In genomic region chr14:120172058-120172457, GRCm38 (mm10) we compare ENCODE assay signal across 23 mouse cellular contexts.
DNase-seq lines count a peak whose midpoint lies in the region; ATAC-seq and TF ChIP-seq lines count a peak whose summit lies in the region.
"Had no signal": no experiment of that assay in that cellular context is flagged by ENCODE, and none has a peak within 500 bp of the region (broad histone marks: within the 10 kb centered on the region; RNA-seq: fewer than 3 reads in every experiment).

No protein-coding gene starts in this region.

- no peak overlapping the region for H3K9ac ChIP-seq in embryonic facial prominence, embryonic 13.5 days
- no peak overlapping the region for H3K9ac ChIP-seq in kidney, postnatal 0 days (ENCODE audit: low read depth, low read length)
- H3K9ac ChIP-seq in kidney, embryonic 15.5 days, result no peak overlapping the region
- H3K9ac ChIP-seq: forebrain, embryonic 13.5 days; forebrain, postnatal 0 days; heart, embryonic 13.5 days; hindbrain, embryonic 15.5 days had no signal

- peaks cover 49% of the 10 kb centered on the region for H3K4me1 ChIP-seq in embryonic facial prominence, embryonic 13.5 days
- peaks cover 7% of the 10 kb centered on the region; the same call in 1 of the 2 replicates for H3K4me1 ChIP-seq in embryonic facial prominence, embryonic 10.5 days
- no peaks in the 10 kb centered on the region for H3K4me1 ChIP-seq in kidney, postnatal 0 days (replicated peaks; ENCODE audit: insufficient read depth, low read length)
- no peaks in the 10 kb centered on the region for H3K4me1 ChIP-seq in kidney, embryonic 15.5 days
- H3K4me1 ChIP-seq: forebrain, embryonic 13.5 days; heart, embryonic 13.5 days; hindbrain, embryonic 15.5 days had no signal

- TF ChIP-seq CTCF in kidney, postnatal 0 days (IDR thresholded peaks at IDR 0.05; ENCODE audit: low read depth), result no peak

- H3K4me3 ChIP-seq in embryonic facial prominence, embryonic 13.5 days, result no peak overlapping the region
- no peak overlapping the region for H3K4me3 ChIP-seq in embryonic facial prominence, embryonic 10.5 days
- H3K4me3 ChIP-seq in kidney, postnatal 0 days (replicated peaks; ENCODE audit: low read depth, low read length), result no peak overlapping the region
- no peak overlapping the region for H3K4me3 ChIP-seq in kidney, embryonic 15.5 days (replicated peaks)
- H3K4me3 ChIP-seq: forebrain, embryonic 13.5 days; gastrocnemius, adult 2 months; heart, adult 2 months; heart, embryonic 13.5 days; hindbrain, embryonic 15.5 days had no signal

- 0 out of 2 replicates have a peak overlapping the region, but pooled peaks have one; percentile 3 for H3K27ac ChIP-seq in embryonic facial prominence, embryonic 13.5 days
- no peak overlapping the region for H3K27ac ChIP-seq in embryonic facial prominence, embryonic 10.5 days (replicated peaks)
- H3K27ac ChIP-seq in kidney, postnatal 0 days, result no peak overlapping the region
- H3K27ac ChIP-seq in kidney, embryonic 15.5 days, result no peak overlapping the region
- H3K27ac ChIP-seq: forebrain, embryonic 13.5 days; gastrocnemius, adult 2 months; heart, adult 2 months; heart, embryonic 13.5 days; hindbrain, embryonic 15.5 days had no signal

- H3K36me3 ChIP-seq in embryonic facial prominence, embryonic 13.5 days, result no peaks in the 10 kb centered on the region
- no peaks in the 10 kb centered on the region for H3K36me3 ChIP-seq in embryonic facial prominence, embryonic 10.5 days (replicated peaks)
- no peaks in the 10 kb centered on the region for H3K36me3 ChIP-seq in kidney, postnatal 0 days (ENCODE audit: insufficient read depth, low read length)
- no peaks in the 10 kb centered on the region for H3K36me3 ChIP-seq in kidney, embryonic 15.5 days
- H3K36me3 ChIP-seq: G1E; heart, embryonic 13.5 days; hindbrain, embryonic 15.5 days had no signal

- no peak for DNase-seq in embryonic facial prominence, embryonic 10.5 days (ENCODE audit: low spot score)
- no peak for DNase-seq in kidney, postnatal 0 days (ENCODE audit: low spot score)
- DNase-seq: adrenal gland, adult 8-10 months; adrenal gland, postnatal 36 days; B cell, adult 2 months; cerebellum, adult 11 months; cerebellum, adult 8-10 months; cerebellum, postnatal 14 days; forebrain, postnatal 0 days; gastrocnemius, adult 2 months; gastrocnemius, postnatal 25 days; heart, adult 2 months; heart, postnatal 36 days had no signal

- no peaks in the 10 kb centered on the region for H3K9me3 ChIP-seq in embryonic facial prominence, embryonic 13.5 days
- no peaks in the 10 kb centered on the region for H3K9me3 ChIP-seq in embryonic facial prominence, embryonic 10.5 days
- H3K9me3 ChIP-seq in kidney, postnatal 0 days (replicated peaks; ENCODE audit: low read length), result no peaks in the 10 kb centered on the region
- H3K9me3 ChIP-seq in kidney, embryonic 15.5 days (replicated peaks), result no peaks in the 10 kb centered on the region
- H3K9me3 ChIP-seq: forebrain, embryonic 13.5 days; heart, embryonic 13.5 days; hindbrain, embryonic 15.5 days had no signal

- 85% methylated on average over 4 of the region's 4 CpGs for WGBS in embryonic facial prominence, embryonic 13.5 days
- WGBS in embryonic facial prominence, embryonic 10.5 days, result 91% methylated on average over 4 of the region's 4 CpGs
- WGBS in kidney, postnatal 0 days, result 59% methylated on average over 4 of the region's 4 CpGs
- WGBS in kidney, embryonic 15.5 days, result 74% methylated on average over 4 of the region's 4 CpGs

- no peak for ATAC-seq in embryonic facial prominence, embryonic 13.5 days (ENCODE audit: insufficient number of reproducible peaks, insufficient read depth, low FRiP score, low TSS enrichment, low read depth)
- ATAC-seq in kidney, postnatal 0 days (replicated peaks; ENCODE audit: low FRiP score, low read depth), result 0 out of 2 replicates have a peak, but pooled peaks have one; percentile 29
- no peak for ATAC-seq in kidney, embryonic 15.5 days (replicated peaks; ENCODE audit: low FRiP score)
- peak; percentile 86 for ATAC-seq in granulocyte monocyte progenitor cell, adult 5-6 weeks (replicated peaks; ENCODE audit: poor library complexity, severe bottlenecking)
- peak; percentile 90 for ATAC-seq in megakaryocyte progenitor cell, adult 5-6 weeks (replicated peaks; ENCODE audit: poor library complexity)
- ATAC-seq in frontal cortex, adult (ENCODE audit: low TSS enrichment), result no peak
- ATAC-seq: CD4-positive, CD25-positive, alpha-beta regulatory T cell, adult 4 months; forebrain, embryonic 13.5 days; forebrain, postnatal 0 days had no signal

- 0 out of 2 replicates have a peak, but pooled peaks cover 3% of the 10 kb centered on the region for H3K27me3 ChIP-seq in embryonic facial prominence, embryonic 13.5 days
- no peaks in the 10 kb centered on the region for H3K27me3 ChIP-seq in embryonic facial prominence, embryonic 10.5 days (replicated peaks; ENCODE audit: low read depth, poor library complexity, severe bottlenecking)
- no peaks in the 10 kb centered on the region for H3K27me3 ChIP-seq in kidney, postnatal 0 days (ENCODE audit: insufficient read depth, low read length)
- no peaks in the 10 kb centered on the region for H3K27me3 ChIP-seq in kidney, embryonic 15.5 days
- H3K27me3 ChIP-seq: forebrain, embryonic 13.5 days; heart, embryonic 13.5 days; hindbrain, embryonic 15.5 days had no signal

- H3K4me2 ChIP-seq in embryonic facial prominence, embryonic 13.5 days, result no peak overlapping the region
- H3K4me2 ChIP-seq in kidney, postnatal 0 days (ENCODE audit: low read length), result no peak overlapping the region
- no peak overlapping the region for H3K4me2 ChIP-seq in kidney, embryonic 15.5 days
- H3K4me2 ChIP-seq: forebrain, embryonic 13.5 days; heart, embryonic 13.5 days; hindbrain, embryonic 15.5 days had no signal

Comparison
In these comparisons a context has a peak if more than half of its experiments do, and no peak if none do; other contexts are left out.
1. ATAC-seq: peak in kidney, postnatal 0 days (single experiment), granulocyte monocyte progenitor cell, adult 5-6 weeks (single experiment) and megakaryocyte progenitor cell, adult 5-6 weeks (single experiment); none in embryonic facial prominence, embryonic 13.5 days (single experiment), kidney, embryonic 15.5 days (single experiment) and frontal cortex, adult (single experiment).